Mouse (Mus musculus) small intestine, adult 2 months (tissue): ENCODE measurements around the gene Piwil1. TPM values are rescaled to one million over a fixed set of nuclear protein-coding genes. Genes with fewer than 3 reads are reported as not detected.

Experiments used
- H3K27ac ChIP-seq: fragments of 200-500 bp; 2 replicates; pipeline ENCODE4 v1.5.1; 2012; ENCODE audit warnings: low read depth, low read length, control low read depth, inconsistent platforms; ENCODE audit not compliant: insufficient read depth
- H3K27me3 ChIP-seq: fragments of 200-500 bp; 2 replicates; pipeline ENCODE4 v1.6.1; 2012; ENCODE audit warnings: mild to moderate bottlenecking, moderate library complexity, low read length, inconsistent platforms; ENCODE audit not compliant: control insufficient read depth, insufficient read depth
- H3K36me3 ChIP-seq: fragments of 200-500 bp; 2 replicates; pipeline ENCODE4 v1.6.1; 2012; ENCODE audit warnings: mild to moderate bottlenecking, low read length, control low read depth, inconsistent platforms; ENCODE audit not compliant: control insufficient read depth, insufficient read depth
- H3K4me1 ChIP-seq: fragments of 200-500 bp; 2 replicates; pipeline ENCODE4 v1.6.1; 2012; ENCODE audit warnings: low read length, inconsistent platforms, mixed read lengths; ENCODE audit not compliant: control insufficient read depth, insufficient read depth, insufficient read length
- H3K4me3 ChIP-seq: fragments of 200-500 bp; 2 replicates; pipeline ENCODE4 v1.5.1; 2012; ENCODE audit warnings: low read depth, mild to moderate bottlenecking, control low read depth, inconsistent platforms, low read length, moderate library complexity
- CTCF ChIP-seq: fragments of 200-500 bp; IDR thresholded peaks from 2 replicates; pipeline ENCODE4 v1.5.1; 2012; ENCODE audit warnings: low read depth, mild to moderate bottlenecking, control low read depth, inconsistent platforms, low read length, moderate library complexity, mixed read lengths; ENCODE audit not compliant: insufficient replicate concordance, insufficient read length; ENCODE audit errors: extremely low read depth
- POLR2A ChIP-seq: fragments of 200-500 bp; IDR thresholded peaks from 2 replicates; pipeline ENCODE4 v1.6.1; 2012; ENCODE audit warnings: low read depth, mild to moderate bottlenecking, control low read depth, inconsistent platforms, low read length, moderate library complexity
- WGBS: fragments of 180-500 bp; shearing (Covaris S2); methylation state at CpG from one replicate; pipeline ENCODE4 v1.1.7; 2018; 5-methylcytosine and 5-hydroxymethylcytosine counted together
- polyA plus RNA-seq: library from polyadenylated mRNA; depleted of rRNA; stranded (reverse); fragments of >200 nt; gene quantifications from 2 replicates; pipeline ENCODE4 v1.2.3, GENCODE M21; 2012; rRNA removed

Piwil1 gene
- polyA plus RNA-seq: not detected in 2 replicates

DNA sequence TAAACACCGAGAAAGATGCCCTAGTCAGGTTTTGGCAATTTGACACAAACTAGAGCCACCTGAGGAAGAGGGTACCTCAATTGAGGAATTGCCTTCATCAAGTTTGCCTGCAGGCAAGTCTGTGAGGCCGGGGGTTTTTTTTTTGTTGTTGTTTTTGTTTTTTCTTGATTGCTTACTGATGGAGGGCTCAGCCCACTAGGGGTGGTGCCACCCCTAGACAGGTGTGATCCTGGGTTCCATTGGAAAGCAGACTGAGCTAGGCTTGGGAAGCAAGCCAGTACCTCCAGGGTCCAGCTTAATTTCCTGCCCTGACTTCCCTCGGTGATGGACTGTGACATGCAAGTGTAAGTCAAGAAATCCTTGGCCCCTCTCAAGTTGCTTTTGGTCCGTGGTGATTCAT is at the start of gene Piwil1:
Gene Piwil1 (plus strand): TSS at position 301 of the 400 bp plus-strand sequence.
- Histone ChIP-seq H3K4me3 (no peak within 1 kb of the TSS), H3K27me3 (no peaks in the 10 kb centered on the region), H3K27ac (no peak within 1 kb of the TSS), H3K36me3 (no peaks in the 10 kb centered on the region), H3K4me1 (no peaks in the 10 kb centered on the region)
- WGBS: 80% methylated on average over 4 of the region's 4 CpGs
- no peak for TF ChIP-seq POLR2A
- TF ChIP-seq CTCF: no peak

DNA sequence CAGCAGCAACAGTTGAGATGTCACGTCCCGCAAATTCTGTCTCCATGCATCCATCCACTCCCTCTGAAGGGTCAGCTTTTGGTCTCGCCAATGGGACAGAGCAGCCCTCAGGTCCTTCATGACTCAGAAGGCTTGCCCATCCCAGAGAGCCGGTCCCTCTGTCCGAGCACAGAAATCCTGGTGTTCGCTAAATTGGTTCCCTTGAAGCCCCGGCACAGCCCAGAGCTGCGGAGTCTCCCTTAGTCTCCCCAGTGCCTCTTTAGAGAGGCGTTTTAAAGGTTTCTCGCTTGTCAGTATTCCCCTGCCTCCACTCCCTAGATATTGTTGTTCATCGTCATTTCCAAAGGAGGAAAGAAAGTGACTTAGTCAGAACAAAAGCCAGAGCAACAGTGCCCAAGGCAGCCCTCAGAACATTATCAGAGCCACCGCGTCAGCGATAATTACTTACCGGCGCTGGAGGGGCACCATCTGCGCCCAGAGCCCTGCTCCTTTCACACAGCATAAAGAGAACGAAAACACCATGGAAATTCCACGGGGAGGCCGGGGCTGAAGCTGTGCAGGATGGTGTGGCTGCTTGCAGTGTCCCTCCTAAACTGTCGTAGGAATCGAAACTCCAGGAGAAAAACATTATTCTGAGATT is 45.7 kb upstream of the Piwil1 start:
- H3K4me3 ChIP-seq: no peak overlapping the region
- H3K4me1 ChIP-seq: no peaks in the 10 kb centered on the region
- 71% methylated on average over 22 of the region's 22 CpGs for WGBS
- no peak for TF ChIP-seq CTCF
- TF ChIP-seq POLR2A: no peak
- H3K27ac ChIP-seq: no peak overlapping the region
- H3K36me3 ChIP-seq: no peaks in the 10 kb centered on the region
- H3K27me3 ChIP-seq: no peaks in the 10 kb centered on the region

DNA sequence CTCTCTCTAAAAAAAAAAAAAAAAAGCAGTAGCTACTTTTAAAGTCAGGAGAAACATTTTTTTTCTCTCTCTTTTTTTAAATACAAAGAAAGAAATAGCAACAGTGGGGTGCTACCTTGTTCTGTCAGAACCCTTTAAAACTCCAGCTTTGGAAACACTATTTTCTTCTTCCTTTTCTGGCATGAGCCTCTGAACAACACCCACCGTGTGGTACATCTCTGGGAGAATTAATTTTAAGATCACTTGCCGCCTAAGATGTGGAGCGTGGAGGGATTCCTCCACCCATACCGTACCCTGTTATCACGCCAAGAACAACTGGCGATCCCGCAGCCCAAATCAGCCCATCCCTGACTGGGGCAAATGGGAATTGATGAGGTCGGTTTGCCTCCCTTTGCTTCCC is 42.2 kb upstream of the Piwil1 start:
- no peak overlapping the region for H3K4me3 ChIP-seq
- H3K27me3 ChIP-seq: no peaks in the 10 kb centered on the region
- no peaks in the 10 kb centered on the region for H3K36me3 ChIP-seq
- no peak overlapping the region for H3K27ac ChIP-seq
- TF ChIP-seq POLR2A (no peak), CTCF (no peak)
- no peaks in the 10 kb centered on the region for H3K4me1 ChIP-seq
- 71% methylated on average over 8 of the region's 8 CpGs for WGBS

DNA sequence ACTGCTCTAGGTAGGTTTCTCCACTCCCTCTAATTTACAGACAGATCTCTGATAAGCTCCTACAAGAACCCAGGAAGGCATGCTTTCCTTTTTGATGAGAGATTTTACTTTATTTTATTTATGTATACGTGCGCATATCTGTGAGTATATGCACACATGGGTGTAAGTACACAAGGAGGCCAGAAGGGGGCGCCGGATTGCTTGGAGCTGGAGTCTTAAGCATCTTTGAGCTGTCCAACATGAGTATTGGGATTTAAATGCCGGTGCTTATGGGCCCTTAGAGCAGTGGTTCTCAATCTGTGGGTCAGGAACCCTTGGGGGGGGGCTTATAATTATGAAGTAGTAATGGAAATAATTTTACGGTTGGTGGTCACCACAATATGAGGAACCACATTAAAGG is 39.4 kb upstream of the Piwil1 start:
- H3K36me3 ChIP-seq: no peaks in the 10 kb centered on the region
- TF ChIP-seq CTCF: no peak
- no peak for TF ChIP-seq POLR2A
- WGBS: 92% methylated on average over 6 of the region's 6 CpGs
- no peaks in the 10 kb centered on the region for H3K27me3 ChIP-seq
- H3K4me1 ChIP-seq: no peaks in the 10 kb centered on the region
- H3K27ac ChIP-seq: no peak overlapping the region
- no peak overlapping the region for H3K4me3 ChIP-seq

DNA sequence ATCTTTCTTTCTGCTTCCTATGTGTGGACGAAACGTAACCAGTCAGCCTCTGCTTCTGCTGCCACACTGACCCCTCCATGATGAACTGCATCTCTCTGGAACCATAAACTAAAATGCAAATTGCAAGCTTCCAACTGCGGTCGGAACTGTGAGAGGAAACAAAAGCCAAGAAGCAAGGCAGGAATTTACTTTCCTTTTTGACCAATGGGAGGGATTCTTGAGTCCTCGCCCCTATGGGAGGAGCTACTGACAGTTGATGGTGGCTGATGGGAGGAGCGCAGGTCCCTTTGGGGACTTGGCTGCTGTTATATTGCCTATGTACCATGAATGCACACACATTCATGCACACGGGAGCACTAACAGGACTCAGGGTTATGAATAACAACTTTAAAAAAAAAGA is 38.3 kb upstream of the Piwil1 start:
- Histone ChIP-seq H3K27ac (no peak overlapping the region), H3K27me3 (no peaks in the 10 kb centered on the region), H3K4me3 (no peak overlapping the region), H3K36me3 (no peaks in the 10 kb centered on the region), H3K4me1 (no peaks in the 10 kb centered on the region)
- WGBS: 83% methylated on average over 7 of the region's 7 CpGs
- TF ChIP-seq POLR2A: no peak
- no peak for TF ChIP-seq CTCF

DNA sequence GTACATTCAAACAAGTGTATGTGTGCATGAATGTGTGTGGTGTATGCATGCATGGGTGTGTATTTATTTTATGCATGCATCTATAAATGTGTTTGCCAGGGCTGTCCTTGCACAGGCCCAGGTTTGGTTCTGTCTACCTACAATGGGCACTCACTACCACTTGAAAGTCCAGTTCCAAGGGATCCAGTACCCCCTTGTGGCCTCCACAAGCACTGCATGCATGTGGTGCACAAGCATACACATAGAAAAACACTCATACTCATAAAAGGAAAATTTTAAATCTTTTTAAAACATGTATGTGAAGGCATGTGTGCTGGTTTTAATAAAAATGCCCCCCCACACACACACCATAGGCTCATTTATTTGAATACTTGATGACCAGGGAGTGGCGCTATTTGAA is 37.3 kb upstream of the Piwil1 start:
- no peaks in the 10 kb centered on the region for H3K4me1 ChIP-seq
- no peak overlapping the region for H3K4me3 ChIP-seq
- H3K27me3 ChIP-seq: no peaks in the 10 kb centered on the region
- no peak overlapping the region for H3K27ac ChIP-seq
- TF ChIP-seq CTCF (no peak), POLR2A (no peak)
- no peaks in the 10 kb centered on the region for H3K36me3 ChIP-seq
- 96% methylated on average over 1 of the region's 1 CpGs for WGBS

DNA sequence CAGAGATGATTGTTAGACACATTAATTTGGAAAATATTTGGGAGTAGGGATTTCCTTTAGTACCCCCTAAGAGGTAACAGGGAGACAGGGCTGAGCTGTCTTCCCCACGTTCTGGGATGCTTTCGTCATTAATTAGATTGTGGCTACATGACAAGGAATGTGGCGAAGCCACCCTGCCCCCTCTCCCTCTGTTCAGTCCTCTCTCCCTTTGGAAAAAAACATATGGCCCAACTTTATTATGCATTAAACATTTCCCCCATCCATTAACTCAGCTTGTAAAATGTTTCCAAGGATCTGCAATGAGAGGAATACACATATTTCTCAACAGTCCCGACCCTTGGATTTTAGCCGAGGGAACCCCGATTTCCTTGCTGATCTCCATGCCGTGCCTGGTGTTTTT is 35.0 kb upstream of the Piwil1 start:
- 70% methylated on average over 7 of the region's 7 CpGs for WGBS

DNA sequence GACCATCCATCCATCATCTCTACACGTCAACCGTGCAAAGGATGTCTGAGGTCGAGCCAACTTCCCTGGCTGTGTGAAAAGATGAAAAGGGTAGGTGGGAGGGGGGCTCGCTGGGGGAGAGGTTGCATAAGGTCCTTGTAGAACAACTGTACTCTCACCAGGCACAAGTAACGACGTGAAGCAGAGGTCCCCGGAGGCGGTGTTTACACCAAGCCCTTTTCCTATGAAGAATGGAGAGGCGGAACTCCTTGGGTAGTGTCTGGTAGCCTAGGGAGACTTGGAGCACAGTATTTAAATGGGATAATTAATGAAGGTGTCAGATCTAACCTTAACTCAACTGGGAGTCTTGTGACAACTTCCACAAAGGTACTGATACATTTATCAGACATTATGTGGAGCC is 28.2 kb upstream of the Piwil1 start:
- no peak overlapping the region for H3K4me3 ChIP-seq

More for the DNA sequence above, 35.0 kb upstream of the Piwil1 start:
- Histone ChIP-seq H3K27me3 (no peaks in the 10 kb centered on the region), H3K4me1 (no peaks in the 10 kb centered on the region), H3K27ac (no peak overlapping the region), H3K4me3 (no peak overlapping the region), H3K36me3 (no peaks in the 10 kb centered on the region)
- TF ChIP-seq CTCF (no peak), POLR2A (no peak)

More for the DNA sequence above, 28.2 kb upstream of the Piwil1 start:
- Histone ChIP-seq H3K27me3 (no peaks in the 10 kb centered on the region), H3K36me3 (no peaks in the 10 kb centered on the region), H3K27ac (no peak overlapping the region), H3K4me1 (no peaks in the 10 kb centered on the region)
- 73% methylated on average over 9 of the region's 9 CpGs for WGBS
- TF ChIP-seq POLR2A: no peak
- no peak for TF ChIP-seq CTCF
